Mouse (Mus musculus): ENCODE measurements around the gene Fcrl6.

- no peak for TF ChIP-seq CHD2 (IDR thresholded peaks at IDR 0.05; ENCODE audit: low read depth, low read length)
- TF ChIP-seq HCFC1 (IDR thresholded peaks at IDR 0.05; ENCODE audit: borderline replicate concordance, insufficient read depth, low read length) = no peak
- no peak for TF ChIP-seq ZC3H11A (IDR thresholded peaks at IDR 0.05; ENCODE audit: borderline replicate concordance, low read depth, low read length)
Measured at GRCm38 (mm10) chr1:172611304-172611703, 9.0 kb upstream of the Fcrl6 start.

All from ES-E14 (cell line).